Comparison of ENCODE assay signal across 14 mouse cellular contexts in the genomic region with DNA sequence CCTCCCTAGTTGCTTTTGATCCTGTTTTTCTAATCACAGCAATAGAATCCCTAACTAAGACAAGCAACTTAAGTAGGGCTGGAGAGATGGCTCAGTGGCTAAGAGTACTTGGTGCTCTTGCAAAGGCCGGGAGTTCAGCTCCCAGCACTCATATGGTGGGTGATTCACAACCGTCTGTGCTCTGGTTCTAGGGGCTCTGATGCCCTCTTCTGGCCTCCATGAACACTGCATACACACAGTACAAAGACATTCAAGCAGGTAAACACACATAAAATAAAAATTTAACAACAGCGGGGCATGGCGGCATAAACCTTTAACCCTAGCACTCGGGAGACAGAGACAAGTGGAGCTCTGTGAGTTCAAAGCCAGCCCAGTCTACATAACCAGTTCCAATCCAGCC. TPM values are rescaled to one million over a fixed set of nuclear protein-coding genes. Genes with fewer than 3 reads are reported as not detected.
DNase-seq lines count a peak whose midpoint lies in the region; ATAC-seq and TF ChIP-seq lines count a peak whose summit lies in the region.
"Had no signal": no experiment of that assay in that cellular context is flagged by ENCODE, and none has a peak within 500 bp of the region (broad histone marks: within the 10 kb centered on the region; RNA-seq: fewer than 3 reads in every experiment).

No protein-coding gene starts in this region.

- peak; percentile 26; the same call in 1 of the 2 replicates for TF ChIP-seq CTCF in kidney, adult 2 months (conservative IDR thresholded peaks at IDR 0.05; ENCODE audit: insufficient read depth, insufficient read length, low read depth, low read length)
- peak; percentile 56 for TF ChIP-seq CTCF in stomach, postnatal 0 days (IDR thresholded peaks at IDR 0.05; ENCODE audit: low read depth)

- H3K36me3 ChIP-seq in kidney, adult 2 months (ENCODE audit: control insufficient read depth, insufficient read depth, low read length) = no peaks in the 10 kb centered on the region
- H3K36me3 ChIP-seq in stomach, postnatal 0 days (ENCODE audit: control insufficient read depth, insufficient read depth, low read length) = no peaks in the 10 kb centered on the region
- H3K36me3 ChIP-seq: midbrain, embryonic 12.5 days had no signal

- no peak for TF ChIP-seq EP300 in stomach, postnatal 0 days (optimal IDR thresholded peaks at IDR 0.05)

- no peak overlapping the region for H3K9ac ChIP-seq in stomach, postnatal 0 days (ENCODE audit: low read length)
- H3K9ac ChIP-seq: midbrain, embryonic 12.5 days had no signal

- ATAC-seq in stomach, postnatal 0 days (ENCODE audit: low FRiP score, low TSS enrichment) = no peak

- DNase-seq in kidney, adult 2 months = no peak
- DNase-seq in kidney, postnatal 14 days = no peak
- peak; percentile 32 for DNase-seq in retina, postnatal 1 day
- DNase-seq in retina, embryonic 14.5 days (ENCODE audit: low spot score) = no peak
- peak; percentile 41 for DNase-seq in MEL-GATA-1-ER (ENCODE audit: extremely low read depth, low read depth)
- DNase-seq in stomach, postnatal 0 days (ENCODE audit: low spot score) = no peak
- no peak for DNase-seq in frontal cortex, postnatal 25 days (ENCODE audit: low spot score in 2 of 2)
- DNase-seq in spleen, adult 12 weeks (ENCODE audit: low spot score) = no peak
- DNase-seq: adrenal gland, adult 2 months; cerebellum, postnatal 10 days; kidney, postnatal 36 days; thymus, postnatal 4 days had no signal

- no peak overlapping the region for H3K4me3 ChIP-seq in kidney, adult 2 months (ENCODE audit: insufficient read depth, low read depth, low read length)
- no peak overlapping the region for H3K4me3 ChIP-seq in stomach, postnatal 0 days (ENCODE audit: low read depth, low read length)
- H3K4me3 ChIP-seq: erythroblast, embryonic 14.5 days; midbrain, embryonic 12.5 days had no signal

- H3K4me1 ChIP-seq in kidney, adult 2 months (ENCODE audit: control insufficient read depth, insufficient read depth, low read length) = no peaks in the 10 kb centered on the region
- no peaks in the 10 kb centered on the region for H3K4me1 ChIP-seq in stomach, postnatal 0 days (replicated peaks; ENCODE audit: control insufficient read depth, insufficient read depth)

- H3K27ac ChIP-seq in kidney, adult 2 months (ENCODE audit: insufficient read depth, low read depth, low read length) = no peak overlapping the region
- H3K27ac ChIP-seq in stomach, postnatal 0 days (replicated peaks) = no peak overlapping the region
- H3K27ac ChIP-seq: midbrain, embryonic 12.5 days had no signal

- TF ChIP-seq POLR2A in kidney, adult 2 months (IDR thresholded peaks at IDR 0.05; ENCODE audit: low read depth, low read length) = no peak

- H3K27me3 ChIP-seq in kidney, adult 2 months (replicated peaks; ENCODE audit: control insufficient read depth, insufficient read depth, low read length) = no peaks in the 10 kb centered on the region
- no peaks in the 10 kb centered on the region for H3K27me3 ChIP-seq in stomach, postnatal 0 days (ENCODE audit: control insufficient read depth, insufficient read depth, low read length)

- 72% methylated on average over 5 of the region's 5 CpGs for WGBS in kidney, adult 2 months
- WGBS in stomach, postnatal 0 days = 75% methylated on average over 5 of the region's 5 CpGs

- H3K9me3 ChIP-seq in stomach, postnatal 0 days (ENCODE audit: control insufficient read depth, low read length) = no peaks in the 10 kb centered on the region
- H3K9me3 ChIP-seq: midbrain, embryonic 12.5 days had no signal

- H3K4me2 ChIP-seq in stomach, postnatal 0 days (replicated peaks; ENCODE audit: low read depth) = no peak overlapping the region
- H3K4me2 ChIP-seq: midbrain, embryonic 12.5 days had no signal

RNA-seq across cellular contexts. Expression of a gene that starts 1.9 kb away (rescaled TPM):
- 0.01 and 0.19 TPM in 2 replicates for polyA plus RNA-seq in kidney, adult 2 months (2012; rRNA removed)
- 0.04 and 0.11 TPM in 2 replicates for polyA plus RNA-seq in stomach, postnatal 0 days (2015; fragmentation: Nextera tagmentation; extraction: Ambion mirVana)
- polyA plus RNA-seq: erythroblast, embryonic 14.5 days had no signal

Comparison
In these comparisons a context has a peak if more than half of its experiments do, and no peak if none do; other contexts are left out.
1. DNase-seq: peak in retina, postnatal 1 day (single experiment) and MEL-GATA-1-ER (single experiment); none in kidney, adult 2 months (single experiment), kidney, postnatal 14 days (single experiment), retina, embryonic 14.5 days (single experiment), stomach, postnatal 0 days (single experiment), frontal cortex, postnatal 25 days (0 of 2) and spleen, adult 12 weeks (single experiment).